Mouse (Mus musculus): Measurements from ENCODE around the gene Rab24. TPM values are rescaled to one million over a fixed set of nuclear protein-coding genes. Genes with fewer than 3 reads are reported as not detected.

Gene Rab24
- total and polyA plus RNA-seq, 3 experiments, result 41.7 to 72.5 (median 45.3) TPM

- H3K27ac ChIP-seq (ENCODE audit: insufficient read depth, low read depth), result no peak overlapping the region
- no peaks in the 10 kb centered on the region for H3K27me3 ChIP-seq (replicated peaks)
- no peak overlapping the region for H3K9ac ChIP-seq (ENCODE audit: insufficient read depth, low read depth)
- dilution Hi-C loops (cut with MboI; ENCODE audit: extremely low pct_ligation_motif_present, extremely low pct_unique_long_range_greater_than_20kb, low sequenced_read_pairs) (no loop called here), in situ Hi-C loops (cut with MboI; ENCODE audit: low pct_ligation_motif_present, low pct_unique_long_range_greater_than_20kb, low sequenced_read_pairs) (no loop called here)
- no peaks in the 10 kb centered on the region for H3K79me2 ChIP-seq (replicated peaks; ENCODE audit: control insufficient read depth, extremely low read depth, insufficient read depth, poor library complexity, severe bottlenecking)
- H3K4me1 ChIP-seq (ENCODE audit: control insufficient read depth in 1 of 2, insufficient read depth in 2 of 2), result peaks cover 17 to 18% of the 10 kb centered on the region in 2 experiments
- TF ChIP-seq UBTF (IDR thresholded peaks at IDR 0.05; ENCODE audit: low read depth, low read length) (no peak), GABPA (IDR thresholded peaks at IDR 0.05; ENCODE audit: insufficient replicate concordance, low read depth, low read length) (no peak), TBP (conservative IDR thresholded peaks at IDR 0.05; ENCODE audit: low read depth, low read length) (no peak), ZKSCAN1 (IDR thresholded peaks at IDR 0.05; ENCODE audit: borderline replicate concordance, low read depth, low read length) (no peak), TCF12 (IDR thresholded peaks at IDR 0.05; ENCODE audit: low read depth, low read length) (no peak), IRF4 (IDR thresholded peaks at IDR 0.05; ENCODE audit: low read depth, low read length) (no peak), MXI1 (IDR thresholded peaks at IDR 0.05; ENCODE audit: low read depth, low read length) (no peak), RAD21 (IDR thresholded peaks at IDR 0.05; ENCODE audit: low read depth, low read length) (no peak), ETS1 (conservative IDR thresholded peaks at IDR 0.05; ENCODE audit: low read depth, low read length) (no peak)
- H3K36me3 ChIP-seq (replicated peaks in 1 of 2; ENCODE audit: control insufficient read depth in 1 of 2, insufficient read depth in 1 of 2, low read length in 1 of 2), result no peaks in the 10 kb centered on the region
- no peak for DNase-seq (ENCODE audit: extremely low read depth)
- H3K9me3 ChIP-seq (replicated peaks; ENCODE audit: low read length), result no peaks in the 10 kb centered on the region
- no peak overlapping the region for H3K4me2 ChIP-seq (ENCODE audit: insufficient read depth, low read depth, poor library complexity, severe bottlenecking)
- H3K4me3 ChIP-seq (replicated peaks in 1 of 3; ENCODE audit: low read depth in 2 of 3, low read length in 2 of 3, poor library complexity in 1 of 3), result no peak overlapping the region
Measured at GRCm38 (mm10) chr13:55335701-55336100, 14.0 kb upstream of the Rab24 start.

- Histone ChIP-seq H3K4me3 (replicated peaks in 1 of 3; ENCODE audit: low read depth in 2 of 3, low read length in 2 of 3, poor library complexity in 1 of 3) (no peak overlapping the region), H3K27ac (ENCODE audit: insufficient read depth, low read depth) (no peak overlapping the region), H3K9me3 (replicated peaks; ENCODE audit: low read length) (no peaks in the 10 kb centered on the region), H3K79me2 (replicated peaks; ENCODE audit: control insufficient read depth, extremely low read depth, insufficient read depth, poor library complexity, severe bottlenecking) (no peaks in the 10 kb centered on the region), H3K36me3 (replicated peaks in 1 of 2; ENCODE audit: control insufficient read depth in 1 of 2, insufficient read depth in 1 of 2, low read length in 1 of 2) (no peaks in the 10 kb centered on the region), H3K4me2 (ENCODE audit: insufficient read depth, low read depth, poor library complexity, severe bottlenecking) (no peak overlapping the region), H3K9ac (ENCODE audit: insufficient read depth, low read depth) (no peak overlapping the region), H3K4me1 (ENCODE audit: control insufficient read depth in 1 of 2, insufficient read depth in 2 of 2) (peaks cover 23 to 29% of the 10 kb centered on the region in 2 experiments), H3K27me3 (replicated peaks) (no peaks in the 10 kb centered on the region)
- TF ChIP-seq NELFE (IDR thresholded peaks at IDR 0.05; ENCODE audit: low read depth, low read length), result no peak
- TF ChIP-seq HCFC1 (IDR thresholded peaks at IDR 0.05; ENCODE audit: low read depth, low read length), result no peak
- TF ChIP-seq E2F4 (IDR thresholded peaks at IDR 0.05; ENCODE audit: insufficient replicate concordance, low read depth, low read length), result no peak
- TF ChIP-seq MXI1 (IDR thresholded peaks at IDR 0.05; ENCODE audit: low read depth, low read length), result no peak
- no peak for TF ChIP-seq TBP (conservative IDR thresholded peaks at IDR 0.05; ENCODE audit: low read depth, low read length)
- TF ChIP-seq MAX (IDR thresholded peaks at IDR 0.05; ENCODE audit: low read length), result no peak
- no peak for TF ChIP-seq CHD2 (IDR thresholded peaks at IDR 0.05; ENCODE audit: low read length)
- TF ChIP-seq USF2 (conservative IDR thresholded peaks at IDR 0.05; ENCODE audit: low read depth, low read length), result no peak
- in situ Hi-C loops (cut with MboI; ENCODE audit: low pct_ligation_motif_present, low pct_unique_long_range_greater_than_20kb, low sequenced_read_pairs) (no loop called here), dilution Hi-C loops (cut with MboI; ENCODE audit: extremely low pct_ligation_motif_present, extremely low pct_unique_long_range_greater_than_20kb, low sequenced_read_pairs) (no loop called here)
- no peak for DNase-seq (ENCODE audit: extremely low read depth)
Measured at GRCm38 (mm10) chr13:55332331-55332730, 10.6 kb upstream of the Rab24 start.
